Mouse (Mus musculus) midbrain, postnatal 0 days (tissue): ENCODE data around the gene Prmt9. TPM values are rescaled to one million over a fixed set of nuclear protein-coding genes. Genes with fewer than 3 reads are reported as not detected.
A peak's percentile ranks its signal among the peaks of the same experiment; 100 is the strongest.

Experiments used
- ATAC-seq: fragments of 200-750 bp; cut with Nextera tagmentation; 2 replicates; pipeline ENCODE4 v1.8.0; 2017; ENCODE audit warnings: moderate number of reproducible peaks, mild to moderate bottlenecking, moderate TSS enrichment, moderate library complexity; ENCODE audit not compliant: low FRiP score
- DNase-seq: peaks from one replicate; pipeline ENCODE4 v3.0.0-alpha.2; 2015; ENCODE audit warnings: low spot score
- H3K27ac ChIP-seq: fragments of 300-500 bp; sonication (generic); 2 replicates; pipeline ENCODE4 v1.5.1; 2014; ENCODE audit warnings: low read depth, mild to moderate bottlenecking, low read length, mixed read lengths
- H3K27me3 ChIP-seq: fragments of 300-500 bp; sonication (generic); 2 replicates; pipeline ENCODE4 v1.6.1; 2014; ENCODE audit warnings: low read length, control low read depth, mixed read lengths; ENCODE audit not compliant: insufficient read depth
- H3K36me3 ChIP-seq: fragments of 300-500 bp; sonication (generic); 2 replicates; pipeline ENCODE4 v1.6.1; 2014; ENCODE audit warnings: low read length, control low read depth, mixed read lengths; ENCODE audit not compliant: insufficient read depth
- H3K4me1 ChIP-seq: fragments of 300-500 bp; sonication (generic); 2 replicates; pipeline ENCODE4 v1.6.1; 2014; ENCODE audit warnings: mild to moderate bottlenecking, control low read depth, antibody characterized with exemption, low read length, mixed read lengths; ENCODE audit not compliant: insufficient read depth
- H3K4me2 ChIP-seq: fragments of 300-500 bp; sonication (generic); 2 replicates; pipeline ENCODE4 v1.6.1; 2014; ENCODE audit warnings: low read depth, mild to moderate bottlenecking, low read length, mixed read lengths; ENCODE audit not compliant: poor library complexity, severe bottlenecking
- H3K4me3 ChIP-seq: fragments of 300-500 bp; sonication (generic); 2 replicates; pipeline ENCODE4 v1.5.1; 2014; ENCODE audit warnings: low read depth, mild to moderate bottlenecking, low read length, moderate library complexity
- H3K9ac ChIP-seq: fragments of 300-500 bp; sonication (generic); replicated peaks from 2 replicates; pipeline ENCODE4 v1.6.1; 2014; ENCODE audit warnings: mild to moderate bottlenecking, low read length, moderate library complexity, mixed read lengths; ENCODE audit not compliant: poor library complexity, severe bottlenecking
- H3K9me3 ChIP-seq: fragments of 300-500 bp; sonication (generic); 2 replicates; pipeline ENCODE4 v1.6.1; 2016; ENCODE audit warnings: low read length, control low read depth
- CTCF ChIP-seq: IDR thresholded peaks from 2 replicates; pipeline ENCODE4 v1.5.1; 2016; ENCODE audit warnings: antibody characterized with exemption, mild to moderate bottlenecking
- WGBS: fragments of 180-500 bp; shearing (Covaris S2); extraction: QIAGEN DNeasy Blood & Tissue Kit; methylation state at CpG from one replicate; pipeline ENCODE4 v1.1.7; 2014; 5-methylcytosine and 5-hydroxymethylcytosine counted together
- polyA plus RNA-seq: library from polyadenylated mRNA; unstranded; fragments of >200 nt; fragmentation: Nextera tagmentation; extraction: Ambion mirVana; gene quantifications from 2 replicates; pipeline ENCODE4 v1.2.1, GENCODE M21; 2015
- total RNA-seq: library from RNA; depleted of rRNA; stranded (reverse); fragments of >200 nt; gene quantifications from 2 replicates; pipeline ENCODE4 v1.2.3, GENCODE M21; 2014; rRNA removed

Gene Prmt9
- total RNA-seq (26.5 and 28.1 TPM in 2 replicates), polyA plus RNA-seq (21.3 and 21.5 TPM in 2 replicates)

- H3K9me3 ChIP-seq: no peaks in the 10 kb centered on the region
- H3K4me3 ChIP-seq: peak within 1 kb of the TSS; percentile 87
- H3K36me3 ChIP-seq: peaks cover 5% of the 10 kb centered on the region; the same call in 1 of the 2 replicates
- 3% methylated on average over 42 of the region's 42 CpGs for WGBS
- H3K27ac ChIP-seq: peak within 1 kb of the TSS; percentile 83
- ATAC-seq (peak; percentile 95), DNase-seq (peak; percentile 92)
- H3K9ac ChIP-seq: peak within 1 kb of the TSS; percentile 96
- no peak for TF ChIP-seq CTCF
- H3K4me2 ChIP-seq: peak within 1 kb of the TSS; percentile 76
- H3K27me3 ChIP-seq: no peaks in the 10 kb centered on the region
- H3K4me1 ChIP-seq: no peaks in the 10 kb centered on the region
Observed at GRCm38 (mm10) chr8:77549121-77549706, at the start of gene Prmt9. TSS of gene Prmt9 (plus strand) at chr8:77549397.

- 100% methylated on average over 3 of the region's 3 CpGs for WGBS
- DNase-seq (no peak), ATAC-seq (no peak)
- H3K27ac ChIP-seq: no peak overlapping the region
- no peak for TF ChIP-seq CTCF
- no peak overlapping the region for H3K4me2 ChIP-seq
- no peaks in the 10 kb centered on the region for H3K4me1 ChIP-seq
- no peaks in the 10 kb centered on the region for H3K36me3 ChIP-seq
- H3K9me3 ChIP-seq: no peaks in the 10 kb centered on the region
- H3K27me3 ChIP-seq: no peaks in the 10 kb centered on the region
- no peak overlapping the region for H3K4me3 ChIP-seq
- no peak overlapping the region for H3K9ac ChIP-seq
Observed at GRCm38 (mm10) chr8:77500264-77500663, 48.9 kb upstream of the Prmt9 start.

- H3K4me3 ChIP-seq: no peak overlapping the region
- H3K4me1 ChIP-seq: no peaks in the 10 kb centered on the region
- ATAC-seq (no peak), DNase-seq (no peak)
- H3K4me2 ChIP-seq: no peak overlapping the region
- H3K9ac ChIP-seq: no peak overlapping the region
- H3K9me3 ChIP-seq: no peaks in the 10 kb centered on the region
- no peak for TF ChIP-seq CTCF
- no peaks in the 10 kb centered on the region for H3K36me3 ChIP-seq
- 90% methylated on average over 8 of the region's 8 CpGs for WGBS
- no peaks in the 10 kb centered on the region for H3K27me3 ChIP-seq
- H3K27ac ChIP-seq: no peak overlapping the region
Observed at GRCm38 (mm10) chr8:77501131-77501530, 48.1 kb upstream of the Prmt9 start.

GRCm38 (mm10) chr8:77502547-77502946 lies 46.6 kb upstream of the Prmt9 start:
- TF ChIP-seq CTCF: no peak
- Histone ChIP-seq H3K9me3 (no peaks in the 10 kb centered on the region), H3K27ac (no peak overlapping the region), H3K36me3 (no peaks in the 10 kb centered on the region), H3K4me3 (no peak overlapping the region), H3K27me3 (no peaks in the 10 kb centered on the region), H3K4me1 (no peaks in the 10 kb centered on the region), H3K9ac (no peak overlapping the region), H3K4me2 (no peak overlapping the region)
- ATAC-seq (no peak), DNase-seq (no peak)
- 97% methylated on average over 6 of the region's 6 CpGs for WGBS

- Histone ChIP-seq H3K4me2 (no peak overlapping the region), H3K9me3 (no peaks in the 10 kb centered on the region), H3K4me1 (no peaks in the 10 kb centered on the region), H3K9ac (no peak overlapping the region), H3K36me3 (no peaks in the 10 kb centered on the region), H3K4me3 (no peak overlapping the region), H3K27me3 (no peaks in the 10 kb centered on the region), H3K27ac (no peak overlapping the region)
- no peak for TF ChIP-seq CTCF
- DNase-seq (no peak), ATAC-seq (no peak)
- 85% methylated on average over 7 of the region's 7 CpGs for WGBS
Observed at GRCm38 (mm10) chr8:77506539-77506938, 42.7 kb upstream of the Prmt9 start.

GRCm38 (mm10) chr8:77507510-77508035 lies 41.6 kb upstream of the Prmt9 start:
- no peak overlapping the region for H3K9ac ChIP-seq
- no peak for TF ChIP-seq CTCF
- H3K36me3 ChIP-seq: no peaks in the 10 kb centered on the region
- no peaks in the 10 kb centered on the region for H3K27me3 ChIP-seq
- ATAC-seq (no peak), DNase-seq (no peak)
- no peak overlapping the region for H3K4me2 ChIP-seq
- H3K27ac ChIP-seq: no peak overlapping the region
- H3K4me1 ChIP-seq: no peaks in the 10 kb centered on the region
- H3K9me3 ChIP-seq: no peaks in the 10 kb centered on the region
- 91% methylated on average over 10 of the region's 10 CpGs for WGBS
- H3K4me3 ChIP-seq: no peak overlapping the region
